Mouse (Mus musculus) intestine, embryonic 14.5 days (tissue): ENCODE measurements around the gene Rasgef1b. TPM values are rescaled to one million over a fixed set of nuclear protein-coding genes. Genes with fewer than 3 reads are reported as not detected.
A peak's percentile ranks its signal among the peaks of the same experiment; 100 is the strongest.

ENCODE experiments used
- ATAC-seq: fragments of 200-750 bp; cut with Nextera tagmentation; replicated peaks from 2 replicates; pipeline ENCODE4 v1.8.0; 2017; ENCODE audit warnings: low read depth, moderate number of reproducible peaks, moderate TSS enrichment, moderate library complexity; ENCODE audit not compliant: low FRiP score, low TSS enrichment
- DNase-seq: peaks from one replicate; pipeline ENCODE4 v3.0.0-alpha.2; 2018; ENCODE audit warnings: low spot score
- H3K27ac ChIP-seq: fragments of 300-500 bp; sonication (generic); 2 replicates; pipeline ENCODE4 v1.5.1; 2014; ENCODE audit warnings: low read depth, mild to moderate bottlenecking, control low read depth
- H3K27me3 ChIP-seq: fragments of 300-500 bp; sonication (generic); replicated peaks from 2 replicates; pipeline ENCODE4 v1.6.1; 2014; ENCODE audit warnings: low read length, control low read depth; ENCODE audit not compliant: control insufficient read depth, insufficient read depth
- H3K36me3 ChIP-seq: fragments of 300-500 bp; sonication (generic); 2 replicates; pipeline ENCODE4 v1.6.1; 2014; ENCODE audit warnings: low read length, control low read depth; ENCODE audit not compliant: control insufficient read depth, insufficient read depth
- H3K4me1 ChIP-seq: fragments of 300-500 bp; sonication (generic); replicated peaks from 2 replicates; pipeline ENCODE4 v1.6.1; 2014; ENCODE audit warnings: low read length, control low read depth, mixed read lengths; ENCODE audit not compliant: control insufficient read depth, insufficient read depth
- H3K4me2 ChIP-seq: fragments of 300-500 bp; sonication (generic); 2 replicates; pipeline ENCODE4 v1.6.1; 2014; ENCODE audit warnings: low read length
- H3K4me3 ChIP-seq: fragments of 300-500 bp; sonication (generic); 2 replicates; pipeline ENCODE4 v1.5.1; 2014; ENCODE audit warnings: low read depth, low read length, control low read depth, mixed read lengths
- H3K9ac ChIP-seq: fragments of 300-500 bp; sonication (generic); 2 replicates; pipeline ENCODE4 v1.6.1; 2014; ENCODE audit warnings: mild to moderate bottlenecking, low read length
- H3K9me3 ChIP-seq: fragments of 300-500 bp; sonication (generic); 2 replicates; pipeline ENCODE4 v1.6.1; 2016; ENCODE audit warnings: low read length, control low read depth; ENCODE audit not compliant: control insufficient read depth
- WGBS: fragments of 180-500 bp; shearing (Covaris S2); extraction: QIAGEN DNeasy Blood & Tissue Kit; methylation state at CpG from one replicate; pipeline ENCODE4 v1.1.7; 2014; 5-methylcytosine and 5-hydroxymethylcytosine counted together
- polyA plus RNA-seq: library from polyadenylated mRNA; unstranded; fragments of >200 nt; fragmentation: Nextera tagmentation; extraction: Ambion mirVana; gene quantifications from 2 replicates; pipeline ENCODE4 v1.2.1, GENCODE M21; 2014

Gene Rasgef1b
- 10.3 and 13.0 TPM in 2 replicates for polyA plus RNA-seq

- under 1% methylated on average over 51 of the region's 53 CpGs for WGBS
- 0 out of 2 replicates have a peak within 1 kb of the TSS, but pooled peaks have one; percentile 2 for H3K27ac ChIP-seq
- H3K4me2 ChIP-seq = peak within 1 kb of the TSS; percentile 99
- ATAC-seq (peak; percentile 86), DNase-seq (peak; percentile 88)
- H3K27me3 ChIP-seq = peaks cover 25% of the 10 kb centered on the region; the same call in 1 of the 2 replicates
- no peaks in the 10 kb centered on the region for H3K9me3 ChIP-seq
- no peaks in the 10 kb centered on the region for H3K36me3 ChIP-seq
- H3K4me1 ChIP-seq = peaks cover 6% of the 10 kb centered on the region; the same call in 1 of the 2 replicates
- peak within 1 kb of the TSS; percentile 61 for H3K4me3 ChIP-seq
- peak within 1 kb of the TSS; percentile 38 for H3K9ac ChIP-seq
Observed at GRCm38 (mm10) chr5:99728649-99729212, at the start of gene Rasgef1b. Rasgef1b (minus strand) TSS chr5:99729065.

GRCm38 (mm10) chr5:99775342-99775741, 46.5 kb upstream of the Rasgef1b start:
- H3K9ac ChIP-seq = no peak overlapping the region
- no peak overlapping the region for H3K27ac ChIP-seq
- no peaks in the 10 kb centered on the region for H3K27me3 ChIP-seq
- H3K4me3 ChIP-seq = no peak overlapping the region
- H3K9me3 ChIP-seq = no peaks in the 10 kb centered on the region
- H3K4me2 ChIP-seq = no peak overlapping the region
- no peaks in the 10 kb centered on the region for H3K4me1 ChIP-seq
- H3K36me3 ChIP-seq = no peaks in the 10 kb centered on the region
- no peak for DNase-seq
- ATAC-seq = no peak
- WGBS = 76% methylated on average over 16 of the region's 16 CpGs

- Histone ChIP-seq H3K27me3 (no peaks in the 10 kb centered on the region), H3K4me1 (no peaks in the 10 kb centered on the region), H3K4me3 (no peak overlapping the region), H3K9me3 (no peaks in the 10 kb centered on the region), H3K27ac (no peak overlapping the region), H3K4me2 (no peak overlapping the region), H3K9ac (no peak overlapping the region), H3K36me3 (no peaks in the 10 kb centered on the region)
- WGBS = 84% methylated on average over 9 of the region's 9 CpGs
- no peak for ATAC-seq
- no peak for DNase-seq
Observed at GRCm38 (mm10) chr5:99773265-99773664, 44.4 kb upstream of the Rasgef1b start.

- WGBS = 44% methylated on average over 3 of the region's 3 CpGs
- no peak overlapping the region for H3K27ac ChIP-seq
- H3K36me3 ChIP-seq = no peaks in the 10 kb centered on the region
- H3K9me3 ChIP-seq = no peaks in the 10 kb centered on the region
- H3K27me3 ChIP-seq = no peaks in the 10 kb centered on the region
- H3K4me2 ChIP-seq = no peak overlapping the region
- no peak overlapping the region for H3K4me3 ChIP-seq
- no peak for ATAC-seq
- no peaks in the 10 kb centered on the region for H3K4me1 ChIP-seq
- H3K9ac ChIP-seq = no peak overlapping the region
- no peak for DNase-seq
Observed at GRCm38 (mm10) chr5:99764246-99764645, 35.4 kb upstream of the Rasgef1b start.

GRCm38 (mm10) chr5:99758859-99759258, 30.0 kb upstream of the Rasgef1b start:
- no peak for DNase-seq

GRCm38 (mm10) chr5:99753843-99754242, 25.0 kb upstream of the Rasgef1b start:
- H3K4me2 ChIP-seq = no peak overlapping the region
- no peak overlapping the region for H3K9ac ChIP-seq
- H3K9me3 ChIP-seq = no peaks in the 10 kb centered on the region
- ATAC-seq = no peak
- no peak overlapping the region for H3K27ac ChIP-seq
- H3K4me3 ChIP-seq = no peak overlapping the region
- no peaks in the 10 kb centered on the region for H3K27me3 ChIP-seq
- H3K36me3 ChIP-seq = no peaks in the 10 kb centered on the region
- WGBS = 88% methylated on average over 12 of the region's 12 CpGs
- H3K4me1 ChIP-seq = no peaks in the 10 kb centered on the region
- no peak for DNase-seq

More at GRCm38 (mm10) chr5:99758859-99759258, 30.0 kb upstream of the Rasgef1b start:
- Histone ChIP-seq H3K27ac (no peak overlapping the region), H3K27me3 (no peaks in the 10 kb centered on the region), H3K4me3 (no peak overlapping the region), H3K9ac (no peak overlapping the region), H3K4me1 (no peaks in the 10 kb centered on the region), H3K9me3 (no peaks in the 10 kb centered on the region), H3K36me3 (no peaks in the 10 kb centered on the region), H3K4me2 (no peak overlapping the region)
- 70% methylated on average over 5 of the region's 5 CpGs for WGBS
- no peak for ATAC-seq

GRCm38 (mm10) chr5:99753368-99753767, 24.5 kb upstream of the Rasgef1b start:
- ATAC-seq = no peak
- H3K27me3 ChIP-seq = no peaks in the 10 kb centered on the region
- H3K9ac ChIP-seq = no peak overlapping the region
- H3K4me2 ChIP-seq = no peak overlapping the region
- H3K27ac ChIP-seq = no peak overlapping the region
- H3K9me3 ChIP-seq = no peaks in the 10 kb centered on the region
- no peaks in the 10 kb centered on the region for H3K36me3 ChIP-seq
- no peak for DNase-seq
- 84% methylated on average over 13 of the region's 13 CpGs for WGBS
- H3K4me1 ChIP-seq = no peaks in the 10 kb centered on the region
- no peak overlapping the region for H3K4me3 ChIP-seq

GRCm38 (mm10) chr5:99752670-99753231, 23.9 kb upstream of the Rasgef1b start:
- 80% methylated on average over 5 of the region's 5 CpGs for WGBS
- DNase-seq = no peak

GRCm38 (mm10) chr5:99748417-99748816, 19.6 kb upstream of the Rasgef1b start:
- Histone ChIP-seq H3K9ac (no peak overlapping the region), H3K27ac (no peak overlapping the region), H3K27me3 (no peaks in the 10 kb centered on the region), H3K4me3 (no peak overlapping the region), H3K9me3 (no peaks in the 10 kb centered on the region), H3K36me3 (no peaks in the 10 kb centered on the region), H3K4me2 (no peak overlapping the region), H3K4me1 (no peaks in the 10 kb centered on the region)
- WGBS = 75% methylated on average over 10 of the region's 10 CpGs
- DNase-seq = no peak
- ATAC-seq = no peak

More at GRCm38 (mm10) chr5:99752670-99753231, 23.9 kb upstream of the Rasgef1b start:
- H3K4me1 ChIP-seq = no peaks in the 10 kb centered on the region
- no peak overlapping the region for H3K9ac ChIP-seq
- H3K27ac ChIP-seq = no peak overlapping the region
- no peak for ATAC-seq
- H3K4me2 ChIP-seq = no peak overlapping the region
- H3K4me3 ChIP-seq = no peak overlapping the region
- no peaks in the 10 kb centered on the region for H3K9me3 ChIP-seq
- no peaks in the 10 kb centered on the region for H3K36me3 ChIP-seq
- no peaks in the 10 kb centered on the region for H3K27me3 ChIP-seq
